Mouse (Mus musculus) T-cell, adult 2 months (primary cell): ENCODE data around the gene Nxf1.

Source experiments
- DNase-seq: peaks from one replicate; pipeline ENCODE4 v3.0.0; 2022; ENCODE audit warnings: low spot score

Gene Nxf1

GRCm38 (mm10) chr19:8770567-8771270, 13.8 kb downstream of the Nxf1 start, which contains the start of gene Tmem223:
TSS of gene Tmem223 (plus strand) at chr19:8770996.
- peak; percentile 87 for DNase-seq

GRCm38 (mm10) chr19:8772996-8773395, 16.1 kb downstream of the Nxf1 start:
- DNase-seq, result no peak

- DNase-seq, result no peak
Measured at GRCm38 (mm10) chr19:8773409-8773808, 16.5 kb downstream of the Nxf1 start.

GRCm38 (mm10) chr19:8774086-8774835, 17.4 kb downstream of the Nxf1 start, which contains the start of gene Tmem179b:
TSS of gene Tmem179b (minus strand) at chr19:8774467.
- peak; percentile 96 for DNase-seq

- DNase-seq, result no peak
Measured at GRCm38 (mm10) chr19:8774951-8775421, 18.1 kb downstream of the Nxf1 start.

- DNase-seq, result peak; percentile 93
Measured at GRCm38 (mm10) chr19:8786008-8786781, 29.3 kb downstream of the Nxf1 start, which contains the start of gene Taf6l. TSS of gene Taf6l (minus strand) at chr19:8786417.

GRCm38 (mm10) chr19:8788521-8788920, 31.6 kb downstream of the Nxf1 start:
- DNase-seq, result no peak

GRCm38 (mm10) chr19:8789171-8789570, 32.3 kb downstream of the Nxf1 start:
- no peak for DNase-seq

GRCm38 (mm10) chr19:8790171-8790570, 33.3 kb downstream of the Nxf1 start:
- no peak for DNase-seq

GRCm38 (mm10) chr19:8798264-8798946, 41.5 kb downstream of the Nxf1 start, which contains the start of gene Polr2g:
TSS of gene Polr2g (minus strand) at chr19:8798577.
- peak; percentile 92 for DNase-seq

- DNase-seq, result no peak
Measured at GRCm38 (mm10) chr19:8798947-8799315, 42.1 kb downstream of the Nxf1 start.

GRCm38 (mm10) chr19:8802130-8802821, 45.4 kb downstream of the Nxf1 start, which contains the start of gene Zbtb3:
TSS of gene Zbtb3 (plus strand) at chr19:8802555.
- DNase-seq, result peak; percentile 94

GRCm38 (mm10) chr19:8803204-8803780, 46.4 kb downstream of the Nxf1 start:
- DNase-seq, result no peak

- DNase-seq, result no peak
Measured at GRCm38 (mm10) chr19:8803879-8804660, 47.2 kb downstream of the Nxf1 start.

GRCm38 (mm10) chr19:8806810-8807209, 49.9 kb downstream of the Nxf1 start:
- no peak for DNase-seq

- no peak for DNase-seq
Measured at GRCm38 (mm10) chr19:8815812-8816211, 58.9 kb downstream of the Nxf1 start.

- no peak for DNase-seq
Measured at GRCm38 (mm10) chr19:8817001-8817400, 60.1 kb downstream of the Nxf1 start.

- DNase-seq, result no peak
Measured at GRCm38 (mm10) chr19:8818301-8818798, 61.5 kb downstream of the Nxf1 start.

GRCm38 (mm10) chr19:8818801-8819595, 62.1 kb downstream of the Nxf1 start, which contains the start of gene Ttc9c:
TSS of gene Ttc9c (minus strand) at chr19:8819333.
- DNase-seq, result peak; percentile 88
